Mouse (Mus musculus) stomach, postnatal 0 days (tissue): ENCODE data around the gene Rgl3. TPM values are rescaled to one million over a fixed set of nuclear protein-coding genes. Genes with fewer than 3 reads are reported as not detected.

Source experiments
- ATAC-seq: fragments of 200-750 bp; cut with Nextera tagmentation; 2 replicates; pipeline ENCODE4 v1.8.0; 2017; ENCODE audit not compliant: low FRiP score, low TSS enrichment
- DNase-seq: peaks from one replicate; pipeline ENCODE4 v3.0.0-alpha.2; 2016; ENCODE audit warnings: low spot score
- H3K27ac ChIP-seq: fragments of 300-500 bp; sonication (generic); replicated peaks from 2 replicates; pipeline ENCODE4 v1.5.1; 2014; ENCODE audit warnings: mild to moderate bottlenecking, control low read depth
- H3K27me3 ChIP-seq: fragments of 300-500 bp; sonication (generic); 2 replicates; pipeline ENCODE4 v1.6.1; 2014; ENCODE audit warnings: low read length; ENCODE audit not compliant: control insufficient read depth, insufficient read depth
- H3K36me3 ChIP-seq: fragments of 300-500 bp; sonication (generic); 2 replicates; pipeline ENCODE4 v1.6.1; 2014; ENCODE audit warnings: low read length, mixed read lengths; ENCODE audit not compliant: control insufficient read depth, insufficient read depth
- H3K4me1 ChIP-seq: fragments of 300-500 bp; sonication (generic); replicated peaks from 2 replicates; pipeline ENCODE4 v1.6.1; 2014; ENCODE audit warnings: antibody characterized with exemption; ENCODE audit not compliant: control insufficient read depth, insufficient read depth
- H3K4me2 ChIP-seq: fragments of 300-500 bp; sonication (generic); replicated peaks from 2 replicates; pipeline ENCODE4 v1.6.1; 2014; ENCODE audit warnings: low read depth, mild to moderate bottlenecking, control low read depth, moderate library complexity
- H3K4me3 ChIP-seq: fragments of 300-500 bp; sonication (generic); 2 replicates; pipeline ENCODE4 v1.5.1; 2014; ENCODE audit warnings: low read depth, low read length, control low read depth
- H3K9ac ChIP-seq: fragments of 300-500 bp; sonication (generic); 2 replicates; pipeline ENCODE4 v1.6.1; 2014; ENCODE audit warnings: mild to moderate bottlenecking, low read length, control low read depth, mixed read lengths
- H3K9me3 ChIP-seq: fragments of 300-500 bp; sonication (generic); 2 replicates; pipeline ENCODE4 v1.6.1; 2016; ENCODE audit warnings: low read length; ENCODE audit not compliant: control insufficient read depth
- CTCF ChIP-seq: IDR thresholded peaks from 2 replicates; pipeline ENCODE4 v1.5.1; 2016; ENCODE audit warnings: antibody characterized with exemption, low read depth, mild to moderate bottlenecking, moderate library complexity
- EP300 ChIP-seq: optimal IDR thresholded peaks from 2 replicates; pipeline ENCODE3; 2016; ENCODE audit warnings: antibody characterized with exemption
- WGBS: fragments of 180-500 bp; shearing (Covaris S2); extraction: QIAGEN DNeasy Blood & Tissue Kit; methylation state at CpG from one replicate; pipeline ENCODE4 v1.1.7; 2014; 5-methylcytosine and 5-hydroxymethylcytosine counted together
- polyA plus RNA-seq: library from polyadenylated mRNA; unstranded; fragments of >200 nt; fragmentation: Nextera tagmentation; extraction: Ambion mirVana; gene quantifications from 2 replicates; pipeline ENCODE4 v1.2.1, GENCODE M21; 2015

The Rgl3 gene
- polyA plus RNA-seq, 1 experiment from 2014 or later, result 2.7 TPM

GRCm38 (mm10) chr9:22017208-22017825 lies 28.1 kb upstream of the Rgl3 start:
- Histone ChIP-seq H3K4me2 (no peak overlapping the region), H3K4me1 (no peaks in the 10 kb centered on the region), H3K27ac (no peak overlapping the region), H3K27me3 (no peaks in the 10 kb centered on the region), H3K9ac (no peak overlapping the region), H3K9me3 (no peaks in the 10 kb centered on the region), H3K4me3 (no peak overlapping the region), H3K36me3 (peaks cover 18% of the 10 kb centered on the region)
- WGBS, result 71% methylated on average over 7 of the region's 7 CpGs
- no peak for TF ChIP-seq EP300
- no peak for TF ChIP-seq CTCF
- ATAC-seq, result no peak
- no peak for DNase-seq

GRCm38 (mm10) chr9:22016245-22016644 lies 27.0 kb upstream of the Rgl3 start:
- no peak overlapping the region for H3K9ac ChIP-seq
- H3K4me2 ChIP-seq, result no peak overlapping the region
- no peak for ATAC-seq
- no peaks in the 10 kb centered on the region for H3K27me3 ChIP-seq
- H3K4me3 ChIP-seq, result no peak overlapping the region
- peaks cover 25% of the 10 kb centered on the region for H3K36me3 ChIP-seq
- DNase-seq, result no peak
- no peak overlapping the region for H3K27ac ChIP-seq
- 50% methylated on average over 10 of the region's 10 CpGs for WGBS
- H3K4me1 ChIP-seq, result no peaks in the 10 kb centered on the region
- H3K9me3 ChIP-seq, result no peaks in the 10 kb centered on the region
- TF ChIP-seq EP300, result no peak
- no peak for TF ChIP-seq CTCF

GRCm38 (mm10) chr9:22012731-22013130 lies 23.5 kb upstream of the Rgl3 start:
- no peaks in the 10 kb centered on the region for H3K4me1 ChIP-seq
- ATAC-seq, result 0 out of 2 replicates have a peak, but pooled peaks have one; percentile 17
- H3K27ac ChIP-seq, result no peak overlapping the region
- no peak overlapping the region for H3K4me3 ChIP-seq
- H3K36me3 ChIP-seq, result peaks cover 41% of the 10 kb centered on the region
- TF ChIP-seq EP300, result no peak
- H3K9ac ChIP-seq, result no peak overlapping the region
- H3K4me2 ChIP-seq, result no peak overlapping the region
- H3K9me3 ChIP-seq, result no peaks in the 10 kb centered on the region
- 91% methylated on average over 13 of the region's 13 CpGs for WGBS
- no peak for DNase-seq
- H3K27me3 ChIP-seq, result no peaks in the 10 kb centered on the region

GRCm38 (mm10) chr9:22011055-22011454 lies 21.8 kb upstream of the Rgl3 start:
- Histone ChIP-seq H3K27ac (no peak overlapping the region), H3K27me3 (no peaks in the 10 kb centered on the region), H3K4me2 (no peak overlapping the region), H3K9me3 (no peaks in the 10 kb centered on the region), H3K4me1 (no peaks in the 10 kb centered on the region), H3K4me3 (no peak overlapping the region), H3K36me3 (peaks cover 51% of the 10 kb centered on the region), H3K9ac (no peak overlapping the region)
- 90% methylated on average over 5 of the region's 5 CpGs for whole genome bisulfite sequencing
- ATAC-seq (no peak), DNase-seq (no peak)
- TF ChIP-seq EP300 (no peak), CTCF (no peak)

- TF ChIP-seq CTCF, result no peak
- Histone ChIP-seq H3K9ac (no peak overlapping the region), H3K9me3 (no peaks in the 10 kb centered on the region), H3K36me3 (peaks cover 19% of the 10 kb centered on the region), H3K4me2 (no peak overlapping the region), H3K4me3 (no peak overlapping the region), H3K27ac (no peak overlapping the region), H3K4me1 (peaks cover 3% of the 10 kb centered on the region; the same call in 1 of the 2 replicates), H3K27me3 (no peaks in the 10 kb centered on the region)
- ATAC-seq, result no peak
- DNase-seq, result no peak
- WGBS, result 78% methylated on average over 12 of the region's 12 CpGs
Observed at GRCm38 (mm10) chr9:22004546-22004945, 15.3 kb upstream of the Rgl3 start.

- Histone ChIP-seq H3K4me2 (peak overlapping the region; percentile 72), H3K27ac (peak overlapping the region; percentile 67), H3K9me3 (no peaks in the 10 kb centered on the region), H3K4me1 (peaks cover 3% of the 10 kb centered on the region; the same call in 1 of the 2 replicates), H3K27me3 (no peaks in the 10 kb centered on the region), H3K4me3 (peak overlapping the region; percentile 66), H3K36me3 (peaks cover 13% of the 10 kb centered on the region), H3K9ac (peak overlapping the region; percentile 63)
- under 1% methylated on average over 18 of the region's 18 CpGs for WGBS
- TF ChIP-seq EP300, result no peak
- TF ChIP-seq CTCF, result no peak
- ATAC-seq (peak; percentile 3; the same call in 1 of the 2 replicates), DNase-seq (no peak)
Observed at GRCm38 (mm10) chr9:22003163-22003554, 13.9 kb upstream of the Rgl3 start.
